Mouse (Mus musculus): ENCODE data around the gene Eps8. TPM values are rescaled to one million over a fixed set of nuclear protein-coding genes. Genes with fewer than 3 reads are reported as not detected.
A peak's percentile ranks its signal among the peaks of the same experiment; 100 is the strongest.

The Eps8 gene
- total and polyA plus RNA-seq, 3 experiments = 0.08 to 0.15 TPM; not detected in 1

GRCm38 (mm10) chr6:137556636-137557035 lies 98.0 kb downstream of the Eps8 start:
- Histone ChIP-seq H3K27me3 (ENCODE audit: control insufficient read depth in 1 of 2, insufficient read depth in 2 of 2, low read length in 2 of 2) (no peaks in the 10 kb centered on the region), H3K79me2 (ENCODE audit: control insufficient read depth, insufficient read depth, low read length, poor library complexity) (no peaks in the 10 kb centered on the region), H3K4me3 (ENCODE audit: control insufficient read depth in 1 of 2, insufficient read depth in 1 of 2, low read depth in 2 of 2, low read length in 2 of 2) (no peak overlapping the region), H3K27ac (ENCODE audit: control insufficient read depth, low read depth, low read length) (no peak overlapping the region), H3K36me3 (ENCODE audit: control insufficient read depth in 1 of 2, insufficient read depth in 2 of 2, low read length in 2 of 2) (no peaks in the 10 kb centered on the region), H3K4me1 (ENCODE audit: control insufficient read depth in 1 of 2, insufficient read depth in 2 of 2, low read length in 2 of 2) (no peaks in the 10 kb centered on the region), H3K9me3 (replicated peaks; ENCODE audit: insufficient read depth, low read length) (no peaks in the 10 kb centered on the region), H3K9ac (ENCODE audit: control insufficient read depth, low read depth, low read length, poor library complexity, severe bottlenecking) (no peak overlapping the region)
- DNase-seq (ENCODE audit: low read depth, low spot score) = peak; percentile 51
- TF ChIP-seq RAD21 (IDR thresholded peaks at IDR 0.05; ENCODE audit: low read depth, low read length) (no peak), EP300 (IDR thresholded peaks at IDR 0.05; ENCODE audit: low read depth in 1 of 2, low read length in 2 of 2) (peak; percentile 54 to 64), GATA1 (IDR thresholded peaks at IDR 0.05; ENCODE audit: low read depth, low read length) (peak; percentile 56), SMC3 (IDR thresholded peaks at IDR 0.05; ENCODE audit: low read depth, low read length) (no peak), ZKSCAN1 (IDR thresholded peaks at IDR 0.05; ENCODE audit: low read depth, low read length) (no peak), ZMIZ1 (IDR thresholded peaks at IDR 0.05; ENCODE audit: low read depth, low read length) (no peak), TBP (IDR thresholded peaks at IDR 0.05; ENCODE audit: low read depth, low read length) (0 out of 2 replicates have a peak, but pooled peaks have one; percentile 16), MYB (IDR thresholded peaks at IDR 0.05; ENCODE audit: low read depth, low read length) (no peak), USF1 (IDR thresholded peaks at IDR 0.05; ENCODE audit: low read depth, low read length) (no peak), CHD2 (IDR thresholded peaks at IDR 0.05; ENCODE audit: low read length) (no peak), UBTF (IDR thresholded peaks at IDR 0.05; ENCODE audit: borderline replicate concordance, insufficient read depth, low read depth, low read length) (no peak), TAL1 (IDR thresholded peaks at IDR 0.05; ENCODE audit: low read length) (peak; percentile 60), MAZ (IDR thresholded peaks at IDR 0.05; ENCODE audit: low read depth, low read length) (no peak)

- no peaks in the 10 kb centered on the region for H3K79me2 ChIP-seq (ENCODE audit: control insufficient read depth, insufficient read depth, low read length, poor library complexity)
- TF ChIP-seq ELF1 (IDR thresholded peaks at IDR 0.05; ENCODE audit: low read depth, low read length) (no peak), POLR2AphosphoS5 (IDR thresholded peaks at IDR 0.05; ENCODE audit: borderline replicate concordance, low read depth, low read length) (no peak), POLR2A (IDR thresholded peaks at IDR 0.05; ENCODE audit: control insufficient read depth in 1 of 2, insufficient read depth in 1 of 2, low read depth in 1 of 2, low read length in 2 of 2, poor library complexity in 1 of 2) (no peak), NELFE (IDR thresholded peaks at IDR 0.05; ENCODE audit: low read depth, low read length) (no peak), ETS1 (IDR thresholded peaks at IDR 0.05; ENCODE audit: low read depth, low read length) (no peak), ZC3H11A (IDR thresholded peaks at IDR 0.05; ENCODE audit: low read depth, low read length) (no peak), JUND (IDR thresholded peaks at IDR 0.05; ENCODE audit: low read depth, low read length) (no peak)
These were observed 104.5 kb downstream of the Eps8 start for GRCm38 (mm10) chr6:137550181-137550580.

More at GRCm38 (mm10) chr6:137550181-137550580, 104.5 kb downstream of the Eps8 start:
- Histone ChIP-seq H3K4me3 (ENCODE audit: control insufficient read depth in 1 of 2, insufficient read depth in 1 of 2, low read depth in 2 of 2, low read length in 2 of 2) (no peak overlapping the region), H3K27me3 (ENCODE audit: control insufficient read depth in 1 of 2, insufficient read depth in 2 of 2, low read length in 2 of 2) (no peaks in the 10 kb centered on the region), H3K9me3 (replicated peaks; ENCODE audit: insufficient read depth, low read length) (no peaks in the 10 kb centered on the region), H3K27ac (ENCODE audit: control insufficient read depth, low read depth, low read length) (no peak overlapping the region), H3K4me1 (ENCODE audit: control insufficient read depth in 1 of 2, insufficient read depth in 2 of 2, low read length in 2 of 2) (no peaks in the 10 kb centered on the region), H3K9ac (ENCODE audit: control insufficient read depth, low read depth, low read length, poor library complexity, severe bottlenecking) (no peak overlapping the region), H3K36me3 (ENCODE audit: control insufficient read depth in 1 of 2, insufficient read depth in 2 of 2, low read length in 2 of 2) (no peaks in the 10 kb centered on the region)
- no peak for DNase-seq (ENCODE audit: low read depth, low spot score)
